Mouse (Mus musculus) testis, adult 2 months (tissue): ENCODE measurements around the gene Cldnd1.

Experiments
- CTCF ChIP-seq: fragments of 200-500 bp; IDR thresholded peaks from 2 replicates; pipeline ENCODE4 v1.5.1; 2012; ENCODE audit warnings: low read depth, mild to moderate bottlenecking, inconsistent platforms, low read length, moderate library complexity; ENCODE audit not compliant: control insufficient read depth, insufficient read depth, insufficient replicate concordance
- POLR2A ChIP-seq: fragments of 200-500 bp; IDR thresholded peaks from 2 replicates; pipeline ENCODE4 v1.6.1; 2012; ENCODE audit warnings: low read depth, mild to moderate bottlenecking, inconsistent platforms, low read length, moderate library complexity; ENCODE audit not compliant: control insufficient read depth

DNA sequence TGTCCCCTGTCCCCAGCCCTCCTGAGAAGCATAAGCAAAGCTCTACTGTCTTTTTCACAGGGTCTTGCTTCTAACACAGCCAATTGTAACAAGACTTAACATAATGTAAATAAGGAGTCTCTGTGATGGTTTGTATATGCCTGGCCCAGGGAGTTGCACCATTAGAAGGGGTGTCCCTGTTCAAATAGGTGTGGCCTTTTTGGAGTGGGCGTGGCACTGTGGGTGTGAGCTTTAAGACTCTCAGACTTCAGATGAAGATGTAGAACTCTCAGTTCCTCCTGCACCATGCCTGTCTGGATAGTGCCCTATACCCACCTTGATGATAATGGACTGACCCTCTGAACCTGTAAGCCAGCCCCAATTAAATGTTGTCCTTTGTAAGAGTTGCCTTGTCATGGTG lies 11.1 kb downstream of the Cldnd1 start:
- TF ChIP-seq CTCF (no peak), POLR2A (no peak)
